Mouse (Mus musculus) myocyte (in vitro differentiated cells): ENCODE measurements around the gene Il17rc.

ENCODE experiments used
- E2F4 ChIP-seq: IDR thresholded peaks from one replicate; pipeline ENCODE4 v1.6.1; 2011; ENCODE audit warnings: mild to moderate bottlenecking, control low read depth, moderate library complexity; ENCODE audit not compliant: insufficient read depth
- POLR2A ChIP-seq: IDR thresholded peaks from one replicate; pipeline ENCODE4 v1.6.1; 2011; ENCODE audit warnings: low read depth, mild to moderate bottlenecking, control low read depth, moderate library complexity; ENCODE audit not compliant: insufficient read length

GRCm38 (mm10) chr6:113442442-113443090 lies 28.7 kb upstream of the Il17rc start, which contains the start of gene Jagn1:
- peak; percentile 88 for TF ChIP-seq POLR2A
- no peak for TF ChIP-seq E2F4
